Mouse (Mus musculus) kidney, embryonic 15.5 days (tissue): ENCODE measurements around the gene Rinl. TPM values are rescaled to one million over a fixed set of nuclear protein-coding genes. Genes with fewer than 3 reads are reported as not detected.
A peak's percentile ranks its signal among the peaks of the same experiment; 100 is the strongest.

Experiments used
- ATAC-seq: fragments of 200-750 bp; cut with Nextera tagmentation; replicated peaks from 2 replicates; pipeline ENCODE4 v1.8.0; 2017; ENCODE audit warnings: moderate TSS enrichment; ENCODE audit not compliant: low FRiP score
- H3K27ac ChIP-seq: fragments of 300-500 bp; sonication (generic); 2 replicates; pipeline ENCODE4 v1.5.1; 2015; ENCODE audit warnings: mild to moderate bottlenecking, inconsistent platforms
- H3K27me3 ChIP-seq: fragments of 300-500 bp; sonication (generic); 2 replicates; pipeline ENCODE4 v1.6.1; 2015; ENCODE audit warnings: inconsistent platforms
- H3K36me3 ChIP-seq: fragments of 300-500 bp; sonication (generic); 2 replicates; pipeline ENCODE4 v1.6.1; 2015; ENCODE audit warnings: inconsistent platforms
- H3K4me1 ChIP-seq: fragments of 300-500 bp; sonication (generic); 2 replicates; pipeline ENCODE4 v1.6.1; 2015; ENCODE audit warnings: inconsistent platforms
- H3K4me2 ChIP-seq: fragments of 300-500 bp; sonication (generic); 2 replicates; pipeline ENCODE4 v1.6.1; 2015; ENCODE audit warnings: moderate library complexity, mild to moderate bottlenecking, inconsistent platforms
- H3K4me3 ChIP-seq: fragments of 300-500 bp; sonication (generic); replicated peaks from 2 replicates; pipeline ENCODE4 v1.5.1; 2015; ENCODE audit warnings: mild to moderate bottlenecking, inconsistent platforms
- H3K9ac ChIP-seq: fragments of 300-500 bp; sonication (generic); 2 replicates; pipeline ENCODE4 v1.6.1; 2015; ENCODE audit warnings: mild to moderate bottlenecking, inconsistent platforms
- H3K9me3 ChIP-seq: fragments of 300-500 bp; sonication (generic); replicated peaks from 2 replicates; pipeline ENCODE4 v1.6.1; 2016; ENCODE audit warnings: inconsistent platforms
- WGBS: fragments of 180-500 bp; shearing (Covaris S2); methylation state at CpG from one replicate; pipeline ENCODE4 v1.1.7; 2015; ENCODE audit warnings: mixed read lengths; 5-methylcytosine and 5-hydroxymethylcytosine counted together
- polyA plus RNA-seq: library from polyadenylated mRNA; unstranded; fragments of >200 nt; fragmentation: Nextera tagmentation; extraction: Ambion mirVana; gene quantifications from 2 replicates; pipeline ENCODE4 v1.2.1, GENCODE M21; 2015

Rinl gene
- polyA plus RNA-seq, 1 experiment from 2014 or later, result 7.4 TPM

GRCm38 (mm10) chr7:28820358-28821260, 31.8 kb downstream of the Rinl start:
- peaks cover 78% of the 10 kb centered on the region for H3K36me3 ChIP-seq
- no peak overlapping the region for H3K4me2 ChIP-seq
- 65% methylated on average over 12 of the region's 12 CpGs for WGBS
- H3K4me1 ChIP-seq, result peaks cover 69% of the 10 kb centered on the region
- no peak overlapping the region for H3K9ac ChIP-seq
- peak overlapping the region; percentile 63 for H3K27ac ChIP-seq
- H3K27me3 ChIP-seq, result no peaks in the 10 kb centered on the region
- no peaks in the 10 kb centered on the region for H3K9me3 ChIP-seq
- no peak for ATAC-seq
- no peak overlapping the region for H3K4me3 ChIP-seq

GRCm38 (mm10) chr7:28821261-28821831, 32.6 kb downstream of the Rinl start:
- no peak overlapping the region for H3K4me3 ChIP-seq
- 63% methylated on average over 10 of the region's 10 CpGs for WGBS
- no peaks in the 10 kb centered on the region for H3K9me3 ChIP-seq
- H3K4me2 ChIP-seq, result no peak overlapping the region
- ATAC-seq, result no peak
- H3K36me3 ChIP-seq, result peaks cover 70% of the 10 kb centered on the region
- H3K9ac ChIP-seq, result no peak overlapping the region
- peaks cover 69% of the 10 kb centered on the region for H3K4me1 ChIP-seq
- peak overlapping the region; percentile 63 for H3K27ac ChIP-seq
- H3K27me3 ChIP-seq, result no peaks in the 10 kb centered on the region

GRCm38 (mm10) chr7:28822556-28822955, 33.8 kb downstream of the Rinl start:
- Histone ChIP-seq H3K4me3 (no peak overlapping the region), H3K4me1 (peaks cover 62% of the 10 kb centered on the region), H3K9me3 (no peaks in the 10 kb centered on the region), H3K27me3 (no peaks in the 10 kb centered on the region), H3K9ac (no peak overlapping the region), H3K36me3 (peaks cover 58% of the 10 kb centered on the region), H3K27ac (peak overlapping the region; percentile 57), H3K4me2 (no peak overlapping the region)
- WGBS, result 63% methylated on average over 1 of the region's 1 CpGs
- ATAC-seq, result no peak

- H3K9ac ChIP-seq, result no peak overlapping the region
- peaks cover 51% of the 10 kb centered on the region for H3K36me3 ChIP-seq
- 58% methylated on average over 10 of the region's 10 CpGs for WGBS
Measured at GRCm38 (mm10) chr7:28822993-28823903, 34.5 kb downstream of the Rinl start.

GRCm38 (mm10) chr7:28823932-28824331, 35.2 kb downstream of the Rinl start:
- ATAC-seq, result no peak
- no peak overlapping the region for H3K4me2 ChIP-seq
- peak overlapping the region; percentile 81 for H3K27ac ChIP-seq
- peaks cover 55% of the 10 kb centered on the region for H3K4me1 ChIP-seq
- peaks cover 48% of the 10 kb centered on the region for H3K36me3 ChIP-seq
- H3K9ac ChIP-seq, result no peak overlapping the region
- WGBS, result 56% methylated on average over 2 of the region's 2 CpGs
- H3K4me3 ChIP-seq, result no peak overlapping the region
- no peaks in the 10 kb centered on the region for H3K27me3 ChIP-seq
- H3K9me3 ChIP-seq, result no peaks in the 10 kb centered on the region

More at GRCm38 (mm10) chr7:28822993-28823903, 34.5 kb downstream of the Rinl start:
- Histone ChIP-seq H3K4me2 (no peak overlapping the region), H3K27ac (peak overlapping the region; percentile 81; the same call in 1 of the 2 replicates), H3K4me3 (no peak overlapping the region), H3K9me3 (no peaks in the 10 kb centered on the region), H3K27me3 (no peaks in the 10 kb centered on the region), H3K4me1 (peaks cover 60% of the 10 kb centered on the region)
- no peak for ATAC-seq

- 2% methylated on average over 33 of the region's 33 CpGs for WGBS
- Histone ChIP-seq H3K9ac (peak within 1 kb of the TSS; percentile 40), H3K9me3 (no peaks in the 10 kb centered on the region), H3K27me3 (no peaks in the 10 kb centered on the region), H3K4me3 (peak within 1 kb of the TSS; percentile 53), H3K4me1 (peaks cover 46% of the 10 kb centered on the region), H3K36me3 (peaks cover 46% of the 10 kb centered on the region), H3K27ac (peak within 1 kb of the TSS; percentile 81), H3K4me2 (peak within 1 kb of the TSS; percentile 56)
- peak; percentile 77 for ATAC-seq
Measured at GRCm38 (mm10) chr7:28824941-28825685, 36.3 kb downstream of the Rinl start, which contains the start of gene Ech1. Gene Ech1, plus strand, starts transcription at chr7:28825217.

- H3K4me3 ChIP-seq, result peak overlapping the region; percentile 53
- no peak for ATAC-seq
- peaks cover 46% of the 10 kb centered on the region for H3K36me3 ChIP-seq
- H3K27ac ChIP-seq, result peak overlapping the region; percentile 81
- H3K9me3 ChIP-seq, result no peaks in the 10 kb centered on the region
- H3K27me3 ChIP-seq, result no peaks in the 10 kb centered on the region
- peaks cover 39% of the 10 kb centered on the region for H3K4me1 ChIP-seq
- peak overlapping the region; percentile 56 for H3K4me2 ChIP-seq
- 58% methylated on average over 11 of the region's 11 CpGs for WGBS
- H3K9ac ChIP-seq, result peak overlapping the region; percentile 35
Measured at GRCm38 (mm10) chr7:28825686-28826401, 37.1 kb downstream of the Rinl start.

GRCm38 (mm10) chr7:28826402-28826772, 37.6 kb downstream of the Rinl start:
- WGBS, result 89% methylated on average over 7 of the region's 7 CpGs
- peaks cover 34% of the 10 kb centered on the region for H3K4me1 ChIP-seq
- ATAC-seq, result no peak
- no peaks in the 10 kb centered on the region for H3K9me3 ChIP-seq
- peak overlapping the region; percentile 53 for H3K4me3 ChIP-seq
- peak overlapping the region; percentile 56; the same call in 1 of the 2 replicates for H3K4me2 ChIP-seq
- H3K36me3 ChIP-seq, result peaks cover 46% of the 10 kb centered on the region
- H3K27me3 ChIP-seq, result no peaks in the 10 kb centered on the region
- H3K27ac ChIP-seq, result peak overlapping the region; percentile 81; the same call in 1 of the 2 replicates
- no peak overlapping the region for H3K9ac ChIP-seq

- WGBS, result 51% methylated on average over 3 of the region's 3 CpGs
- no peaks in the 10 kb centered on the region for H3K9me3 ChIP-seq
Measured at GRCm38 (mm10) chr7:28827338-28827737, 38.6 kb downstream of the Rinl start.

GRCm38 (mm10) chr7:28829821-28830220, 41.1 kb downstream of the Rinl start:
- 94% methylated on average over 8 of the region's 8 CpGs for WGBS
- ATAC-seq, result no peak
- no peaks in the 10 kb centered on the region for H3K27me3 ChIP-seq
- no peak overlapping the region for H3K4me3 ChIP-seq
- H3K9me3 ChIP-seq, result no peaks in the 10 kb centered on the region
- H3K27ac ChIP-seq, result no peak overlapping the region
- H3K36me3 ChIP-seq, result peaks cover 33% of the 10 kb centered on the region
- peaks cover 19% of the 10 kb centered on the region for H3K4me1 ChIP-seq
- H3K4me2 ChIP-seq, result no peak overlapping the region
- H3K9ac ChIP-seq, result no peak overlapping the region

More at GRCm38 (mm10) chr7:28827338-28827737, 38.6 kb downstream of the Rinl start:
- Histone ChIP-seq H3K4me1 (peaks cover 34% of the 10 kb centered on the region), H3K27me3 (no peaks in the 10 kb centered on the region), H3K27ac (no peak overlapping the region), H3K4me2 (no peak overlapping the region), H3K36me3 (peaks cover 44% of the 10 kb centered on the region), H3K9ac (no peak overlapping the region), H3K4me3 (no peak overlapping the region)
- no peak for ATAC-seq
